21 mouse cellular contexts compared by ENCODE assay signal in genomic region chr7:114062451-114062850, GRCm38 (mm10). TPM values are rescaled to one million over a fixed set of nuclear protein-coding genes. Genes with fewer than 3 reads are reported as not detected.
DNase-seq lines count a peak whose midpoint lies in the region; ATAC-seq lines count a peak whose summit lies in the region.
"Had no signal": no experiment of that assay in that cellular context is flagged by ENCODE, and none has a peak within 500 bp of the region (broad histone marks: within the 10 kb centered on the region; RNA-seq: fewer than 3 reads in every experiment).

No protein-coding gene starts in this region.

- no peak overlapping the region for H3K4me3 ChIP-seq in heart, embryonic 10.5 days
- H3K4me3 ChIP-seq: forebrain, embryonic 15.5 days; heart, embryonic 13.5 days; left cerebral cortex, adult 2 months had no signal

- ATAC-seq in frontal cortex, adult (ENCODE audit: low TSS enrichment) = no peak
- ATAC-seq: CD4-positive, CD25-positive, alpha-beta regulatory T cell, adult 4 months; forebrain, embryonic 15.5 days; Patski had no signal

- H3K36me3 ChIP-seq in heart, embryonic 10.5 days = peaks cover 3% of the 10 kb centered on the region
- H3K36me3 ChIP-seq: forebrain, embryonic 15.5 days had no signal

- H3K9me3 ChIP-seq in heart, embryonic 10.5 days = no peaks in the 10 kb centered on the region
- H3K9me3 ChIP-seq: forebrain, embryonic 15.5 days; heart, embryonic 13.5 days had no signal

- no peaks in the 10 kb centered on the region for H3K27me3 ChIP-seq in heart, embryonic 10.5 days (ENCODE audit: insufficient read depth, poor library complexity, severe bottlenecking)
- H3K27me3 ChIP-seq: forebrain, embryonic 15.5 days; heart, embryonic 13.5 days; Patski had no signal

- peaks cover 45% of the 10 kb centered on the region for H3K4me1 ChIP-seq in heart, embryonic 10.5 days

- peak; percentile 62 for DNase-seq in adrenal gland, adult 2 months
- DNase-seq in adrenal gland, adult 18-20 months (ENCODE audit: low spot score in 2 of 2) = no peak
- DNase-seq in heart, postnatal 36 days = peak; percentile 34 to 53
- no peak for DNase-seq in heart, embryonic 10.5 days (ENCODE audit: low spot score)
- DNase-seq in urinary bladder, postnatal 14 days (ENCODE audit: low spot score) = peak; percentile 29
- no peak for DNase-seq in urinary bladder, adult 18-20 months (ENCODE audit: low spot score in 2 of 2)
- no peak for DNase-seq in layer of hippocampus, adult 9-10 months (ENCODE audit: low spot score)
- DNase-seq: cerebellum, adult 11 months; cerebellum, postnatal 14 days; embryo, embryonic 11 days; kidney, adult 18-20 months; left cerebral cortex, postnatal 4 days; liver; thymus, postnatal 36 days had no signal

- intact Hi-C loops in heart, postnatal 36 days (cut with DNase I) = no loop called here

- WGBS in heart, embryonic 10.5 days = 77% methylated on average over 1 of the region's 1 CpGs

- H3K27ac ChIP-seq in heart, embryonic 10.5 days = no peak overlapping the region
- H3K27ac ChIP-seq: forebrain, embryonic 15.5 days; heart, embryonic 13.5 days; kidney, postnatal 0 days; left cerebral cortex, adult 2 months had no signal

RNA-seq across cellular contexts. Expression of gene Rras2, which starts 55.1 kb away (rescaled TPM):
- total RNA-seq in adrenal gland, adult 2 months (2021) = 10 to 100 TPM; 27.5 TPM
- polyA plus RNA-seq in adrenal gland, adult 2 months (2012; rRNA removed) = 14.8 and 24.6 TPM in 2 replicates
- total RNA-seq in adrenal gland, adult 18-20 months (2021) = 10 to 100 TPM; 30.5 to 53.7 TPM
- 10 to 100 TPM; 48.5 to 51.6 TPM for total RNA-seq in heart, postnatal 36 days (2021)
- polyA plus RNA-seq in heart, embryonic 10.5 days (2016; fragmentation: Nextera tagmentation; extraction: Ambion mirVana) = 51.8 and 57.5 TPM in 2 replicates

Comparison
In these comparisons a context has a peak if more than half of its experiments do, and no peak if none do; other contexts are left out.
1. DNase-seq: peak in adrenal gland, adult 2 months (single experiment), heart, postnatal 36 days (2 of 2) and urinary bladder, postnatal 14 days (single experiment); none in adrenal gland, adult 18-20 months (0 of 2), heart, embryonic 10.5 days (single experiment), urinary bladder, adult 18-20 months (0 of 2) and layer of hippocampus, adult 9-10 months (single experiment).